Mouse (Mus musculus): ENCODE measurements at regions not wholly inside any gene's neighbourhood (a gene's known extent, or its start where the extent isn't known, plus 50 kb on each side); places are given as distances from the start of the nearest gene placed in this dataset.

DNA sequence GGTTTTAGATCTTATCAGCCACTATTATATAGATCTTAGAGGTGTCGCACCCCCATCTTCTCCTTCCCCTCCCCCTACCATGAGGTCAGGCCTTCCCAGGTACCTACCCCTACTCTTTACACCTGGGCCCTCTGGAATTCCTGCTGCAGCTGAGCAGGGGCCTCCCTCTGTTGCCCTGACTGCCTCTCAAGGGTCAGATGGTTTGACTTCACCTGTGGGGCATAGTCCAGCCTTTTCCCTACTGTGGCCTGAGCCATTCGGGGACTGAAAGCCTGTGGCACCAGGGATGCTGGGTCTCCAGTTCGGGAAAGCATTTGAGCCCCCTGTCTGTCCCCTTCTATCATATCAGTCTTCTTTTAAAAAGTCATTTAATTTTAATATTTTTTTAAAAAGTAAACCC, 196.4 kb downstream of the Gadd45g start:
- TF ChIP-seq CTCF (IDR thresholded peaks at IDR 0.05; ENCODE audit: insufficient read depth, low read depth, low read length) = no peak
- TF ChIP-seq POLR2A (IDR thresholded peaks at IDR 0.05; ENCODE audit: insufficient read depth, low read depth, low read length) = no peak

Measured in olfactory bulb, adult 2 months (tissue).